Mouse (Mus musculus) T-helper 1 cell (primary cell): ENCODE results near the gene Atp6v1g2.

Experiments used
- in situ Hi-C: fragments of 300-600 bp; cut with MboI, MseI; formaldehyde crosslinking; loops from one replicate; pipeline ENCODE4 v1.15.1; 2025; ENCODE audit warnings: high pct_unique_total_duplicates

Gene Atp6v1g2

GRCm38 (mm10) chr17:35202442-35202841 is 31.0 kb upstream of the Atp6v1g2 start:
- in situ Hi-C loops: no loop called here

GRCm38 (mm10) chr17:35204494-35205379 is 28.7 kb upstream of the Atp6v1g2 start, which contains the start of gene Lta:
TSS of gene Lta (minus strand) at chr17:35205351.
- in situ Hi-C loops: no loop called here

- in situ Hi-C loops: no loop called here
These were observed 28.1 kb upstream of the Atp6v1g2 start for GRCm38 (mm10) chr17:35205380-35205769.

GRCm38 (mm10) chr17:35209785-35210535 is 23.5 kb upstream of the Atp6v1g2 start:
- in situ Hi-C loops: no loop called here

- in situ Hi-C loops: no loop called here
These were observed 22.9 kb upstream of the Atp6v1g2 start for GRCm38 (mm10) chr17:35210593-35210992.

- in situ Hi-C loops: no loop called here
These were observed 20.4 kb upstream of the Atp6v1g2 start for GRCm38 (mm10) chr17:35213071-35213470.

- in situ Hi-C loops: no loop called here
These were observed 14.8 kb upstream of the Atp6v1g2 start for GRCm38 (mm10) chr17:35218516-35219193.

GRCm38 (mm10) chr17:35219601-35220041 is 13.8 kb upstream of the Atp6v1g2 start:
- in situ Hi-C loops: no loop called here

- in situ Hi-C loops: no loop called here
These were observed 13.1 kb upstream of the Atp6v1g2 start, which contains the start of gene Gm16181 for GRCm38 (mm10) chr17:35220156-35220952. TSS of gene Gm16181 (plus strand) at chr17:35220834.

GRCm38 (mm10) chr17:35222299-35222698 is 11.2 kb upstream of the Atp6v1g2 start:
- in situ Hi-C loops: no loop called here

GRCm38 (mm10) chr17:35224641-35225040 is 8.8 kb upstream of the Atp6v1g2 start:
- in situ Hi-C loops: no loop called here

- in situ Hi-C loops: no loop called here
These were observed 8.0 kb upstream of the Atp6v1g2 start for GRCm38 (mm10) chr17:35225456-35225855.

- in situ Hi-C loops: no loop called here
These were observed 6.9 kb upstream of the Atp6v1g2 start for GRCm38 (mm10) chr17:35226561-35227046.

- in situ Hi-C loops: loop anchor here (5.0 kb wide), 1 partner anchor 59 kb away; no protein-coding TSS in a partner anchor
These were observed 2.4 kb upstream of the Atp6v1g2 start for GRCm38 (mm10) chr17:35231022-35231421.

GRCm38 (mm10) chr17:35232043-35232442 is 1.4 kb upstream of the Atp6v1g2 start:
- in situ Hi-C loops: loop anchor here (5.0 kb wide), 1 partner anchor 60 kb away; no protein-coding TSS in a partner anchor

GRCm38 (mm10) chr17:35232659-35233058 is 801 bp upstream of the Atp6v1g2 start:
- in situ Hi-C loops: loop anchor here (5.0 kb wide), 1 partner anchor 60 kb away; no protein-coding TSS in a partner anchor

GRCm38 (mm10) chr17:35234090-35234489 is 630 bp downstream of the Atp6v1g2 start:
- in situ Hi-C loops: loop anchor here (5.0 kb wide), 1 partner anchor 62 kb away; no protein-coding TSS in a partner anchor

- in situ Hi-C loops: loop anchor here (5.0 kb wide), 1 partner anchor 63 kb away; no protein-coding TSS in a partner anchor
These were observed 1.4 kb downstream of the Atp6v1g2 start for GRCm38 (mm10) chr17:35234903-35235302.

- in situ Hi-C loops: no loop called here
These were observed 2.3 kb downstream of the Atp6v1g2 start, which contains the start of gene Nfkbil1 for GRCm38 (mm10) chr17:35235614-35236389. TSS of gene Nfkbil1 (minus strand) at chr17:35235792.

- in situ Hi-C loops: no loop called here
These were observed 2.9 kb downstream of the Atp6v1g2 start for GRCm38 (mm10) chr17:35236390-35236746.
